ENCODE assay signal across 8 mouse cellular contexts in the genomic region with DNA sequence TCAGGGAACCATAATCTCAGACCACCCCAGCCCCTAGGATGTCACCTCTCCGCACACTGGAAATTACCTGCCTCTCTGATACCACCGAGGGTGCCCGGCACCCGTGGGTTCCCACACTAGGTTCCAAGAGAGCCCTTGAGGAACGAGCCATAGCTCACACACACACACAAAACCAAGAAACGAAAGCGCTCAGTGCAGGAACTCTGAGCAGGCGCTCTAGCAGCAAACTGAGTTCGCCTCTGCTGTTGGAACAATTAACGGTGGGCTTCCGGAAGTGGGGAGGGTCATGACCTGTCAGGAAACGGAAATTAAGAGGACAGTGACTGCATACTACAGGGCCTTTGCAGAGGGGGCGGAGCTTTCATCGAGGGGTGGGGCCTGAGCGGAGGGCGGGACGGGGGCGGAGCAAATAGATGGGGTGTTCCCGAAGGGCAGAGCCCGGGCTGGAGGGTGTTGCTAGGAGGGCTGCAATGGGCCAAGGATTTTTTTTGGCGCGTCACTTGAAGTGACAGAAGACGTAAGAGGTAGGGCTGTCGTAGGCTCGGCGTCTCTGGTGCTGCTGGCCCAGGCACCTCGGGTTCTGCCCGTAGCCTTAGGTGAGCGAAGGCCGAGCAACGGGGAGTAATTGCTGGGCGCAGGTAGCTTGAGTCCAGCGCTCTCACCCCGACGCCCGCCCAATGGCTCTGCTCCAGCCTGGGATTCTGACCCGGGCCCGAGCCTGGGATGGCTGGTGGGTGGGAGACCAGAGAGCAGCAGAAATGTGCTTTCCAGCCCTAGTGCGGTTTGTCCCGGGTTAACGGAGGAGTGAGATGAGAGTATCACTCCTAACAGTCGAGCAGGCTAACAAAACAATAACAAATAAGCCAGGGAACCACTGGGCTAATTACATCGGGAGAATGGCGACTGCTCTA. TPM values are rescaled to one million over a fixed set of nuclear protein-coding genes. Genes with fewer than 3 reads are reported as not detected.
A peak's percentile ranks its signal among the peaks of the same experiment; 100 is the strongest.
DNase-seq lines count a peak whose midpoint lies in the region; ATAC-seq lines count a peak whose summit lies in the region.

No protein-coding gene starts in this region.

- no peaks in the 10 kb centered on the region for H3K27me3 ChIP-seq in heart, embryonic 14.5 days (ENCODE audit: control insufficient read depth, insufficient read depth, low read length)
- no peaks in the 10 kb centered on the region for H3K27me3 ChIP-seq in liver, embryonic 11.5 days (replicated peaks; ENCODE audit: control insufficient read depth, insufficient read depth, low read length)
- H3K27me3 ChIP-seq in splenic B cell, adult 2 months (ENCODE audit: control insufficient read depth, insufficient read depth, low read length, poor library complexity, severe bottlenecking): no peaks in the 10 kb centered on the region

- H3K4me2 ChIP-seq in heart, embryonic 14.5 days (ENCODE audit: low read length): peak overlapping the region; percentile 94
- H3K4me2 ChIP-seq in liver, embryonic 11.5 days: peak overlapping the region; percentile 98

- H3K9ac ChIP-seq in heart, embryonic 14.5 days (ENCODE audit: low read length): peak overlapping the region; percentile 74
- peak overlapping the region; percentile 86 for H3K9ac ChIP-seq in liver, embryonic 11.5 days (ENCODE audit: low read depth, low read length)

- DNase-seq in c-Kit-negative CD71-positive TER-119-positive erythroid progenitor cells, embryonic 14.5 days (ENCODE audit: low read depth, low spot score): peak; percentile 93
- DNase-seq in fibroblast of lung, adult 2 months (ENCODE audit: low read depth): peak; percentile 47
- DNase-seq in kidney, postnatal 10 days: peak; percentile 94
- peak; percentile 98 for DNase-seq in liver, embryonic 11.5 days (ENCODE audit: low spot score)
- peak; percentile 94 for DNase-seq in naive thymus-derived CD4-positive, alpha-beta T cell, adult 2 months (ENCODE audit: low read depth)
- DNase-seq in splenic B cell, adult 2 months (ENCODE audit: low read depth, low spot score): peak; percentile 95

- H3K27ac ChIP-seq in heart, embryonic 14.5 days (replicated peaks in 1 of 2; ENCODE audit: control insufficient read depth in 1 of 2, insufficient read depth in 1 of 2, low read depth in 2 of 2, low read length in 2 of 2): peak overlapping the region; percentile 79 to 88
- peak overlapping the region; percentile 69 for H3K27ac ChIP-seq in liver, embryonic 11.5 days (ENCODE audit: low read depth, low read length)

- peaks cover 11 to 16% of the 10 kb centered on the region in 2 experiments for H3K4me1 ChIP-seq in heart, embryonic 14.5 days (ENCODE audit: control insufficient read depth in 2 of 2, insufficient read depth in 2 of 2, low read length in 2 of 2)
- H3K4me1 ChIP-seq in liver, embryonic 11.5 days (replicated peaks; ENCODE audit: control insufficient read depth, insufficient read depth, low read length): peaks cover 29% of the 10 kb centered on the region

- ATAC-seq in CD4-positive, CD25-positive, alpha-beta regulatory T cell, adult 4 months: peak; percentile 75
- peak; percentile 92 for ATAC-seq in heart, embryonic 14.5 days (ENCODE audit: insufficient number of reproducible peaks, insufficient read depth, low FRiP score, low read depth)
- ATAC-seq in liver, embryonic 11.5 days (replicated peaks; ENCODE audit: low FRiP score): peak; percentile 97

- H3K36me3 ChIP-seq in heart, embryonic 14.5 days (ENCODE audit: control insufficient read depth, insufficient read depth, low read length): no peaks in the 10 kb centered on the region
- no peaks in the 10 kb centered on the region for H3K36me3 ChIP-seq in liver, embryonic 11.5 days (ENCODE audit: control insufficient read depth, insufficient read depth, low read length)
- no peaks in the 10 kb centered on the region for H3K36me3 ChIP-seq in splenic B cell, adult 2 months (ENCODE audit: control insufficient read depth, insufficient read depth, low read length, poor library complexity, severe bottlenecking)

- WGBS in heart, embryonic 14.5 days: 3% methylated on average over 44 of the region's 44 CpGs
- WGBS in liver, embryonic 11.5 days: 2% methylated on average over 44 of the region's 44 CpGs

- peaks cover 4% of the 10 kb centered on the region; the same call in 1 of the 2 replicates for H3K9me3 ChIP-seq in heart, embryonic 14.5 days (ENCODE audit: control insufficient read depth, low read length)
- H3K9me3 ChIP-seq in liver, embryonic 11.5 days (ENCODE audit: control insufficient read depth, low read length): no peaks in the 10 kb centered on the region

- H3K4me3 ChIP-seq in heart, embryonic 14.5 days (ENCODE audit: control insufficient read depth in 1 of 2, insufficient read depth in 1 of 2, low read depth in 1 of 2, low read length in 2 of 2): peak overlapping the region; percentile 55 to 64
- H3K4me3 ChIP-seq in liver, embryonic 11.5 days (ENCODE audit: low read depth, low read length): peak overlapping the region; percentile 67

RNA-seq across cellular contexts. Expression of a gene that starts 20.2 kb away (rescaled TPM):
- 100 to 1,000 TPM in 1 of 2 experiments, 10 to 100 TPM in 1; 86.0 to 120 TPM for polyA plus RNA-seq in CD4-positive, CD25-positive, alpha-beta regulatory T cell, adult 4 months (2017; shearing (Covaris generic))
- 39.9 and 45.1 TPM in 2 replicates for polyA plus RNA-seq in heart, embryonic 14.5 days (2014; fragmentation: Nextera tagmentation; extraction: Ambion mirVana)
- polyA plus RNA-seq in liver, embryonic 11.5 days (2014; fragmentation: Nextera tagmentation; extraction: Ambion mirVana): 32.6 and 35.5 TPM in 2 replicates

RNA-seq across cellular contexts. Expression of a gene that starts 58.9 kb away (rescaled TPM):
- polyA plus RNA-seq in CD4-positive, CD25-positive, alpha-beta regulatory T cell, adult 4 months (2017; shearing (Covaris generic)): 100 to 1,000 TPM; 131 to 143 TPM
- polyA plus RNA-seq in heart, embryonic 14.5 days (2014; fragmentation: Nextera tagmentation; extraction: Ambion mirVana): 58.5 and 59.2 TPM in 2 replicates
- 29.8 and 32.9 TPM in 2 replicates for polyA plus RNA-seq in liver, embryonic 11.5 days (2014; fragmentation: Nextera tagmentation; extraction: Ambion mirVana)

Comparison
In these comparisons a context has a peak if more than half of its experiments do, and no peak if none do; other contexts are left out.
1. Peak in every context shown above with its lines: DNase-seq, ATAC-seq, H3K4me3 ChIP-seq and H3K27ac ChIP-seq.
2. DNase-seq: peak in every context shown above with its lines; median percentile 98 in liver, embryonic 11.5 days; 95 in splenic B cell, adult 2 months; 94 in kidney, postnatal 10 days; 94 in naive thymus-derived CD4-positive, alpha-beta T cell, adult 2 months; 93 in c-Kit-negative CD71-positive TER-119-positive erythroid progenitor cells, embryonic 14.5 days; 47 in fibroblast of lung, adult 2 months.